Mouse (Mus musculus) spleen, adult 2 months (tissue): ENCODE results near the gene Akap2. TPM values are rescaled to one million over a fixed set of nuclear protein-coding genes. Genes with fewer than 3 reads are reported as not detected.
A peak's percentile ranks its signal among the peaks of the same experiment; 100 is the strongest.

Experiments used
- DNase-seq, 2 experiments: peaks; one replicate each; pipeline versions ENCODE4 v3.0.0 to v3.0.0-alpha.2; 2012 to 2021; ENCODE audit warnings: low spot score in 2 of 2, low read depth in 1 of 2
- H3K27ac ChIP-seq: fragments of 200-500 bp; 2 replicates; pipeline ENCODE4 v1.5.1; 2012; ENCODE audit warnings: low read length, inconsistent platforms; ENCODE audit not compliant: insufficient read depth
- H3K27me3 ChIP-seq: fragments of 200-500 bp; 2 replicates; pipeline ENCODE4 v1.6.1; 2012; ENCODE audit warnings: mild to moderate bottlenecking, moderate library complexity, low read length, inconsistent platforms; ENCODE audit not compliant: control insufficient read depth, insufficient read depth
- H3K36me3 ChIP-seq: fragments of 200-500 bp; 2 replicates; pipeline ENCODE4 v1.6.1; 2012; ENCODE audit warnings: mild to moderate bottlenecking, low read length, inconsistent platforms; ENCODE audit not compliant: control insufficient read depth, insufficient read depth
- H3K4me1 ChIP-seq: fragments of 200-500 bp; 2 replicates; pipeline ENCODE4 v1.6.1; 2011; ENCODE audit warnings: inconsistent platforms; ENCODE audit not compliant: control insufficient read depth, insufficient read depth, insufficient read length
- H3K4me3 ChIP-seq: fragments of 200-500 bp; 2 replicates; pipeline ENCODE4 v1.5.1; 2011; ENCODE audit warnings: mild to moderate bottlenecking, inconsistent platforms; ENCODE audit not compliant: insufficient read depth, insufficient read length; ENCODE audit errors: extremely low read depth
- CTCF ChIP-seq: fragments of 200-500 bp; IDR thresholded peaks from 2 replicates; pipeline ENCODE4 v1.5.1; 2011; ENCODE audit warnings: mild to moderate bottlenecking, inconsistent platforms; ENCODE audit not compliant: insufficient read depth, insufficient read length, insufficient replicate concordance; ENCODE audit errors: extremely low read depth
- POLR2A ChIP-seq: fragments of 200-500 bp; IDR thresholded peaks from 2 replicates; pipeline ENCODE4 v1.6.1; 2011; ENCODE audit warnings: low read depth, low read length, inconsistent platforms
- WGBS: fragments of 180-500 bp; shearing (Covaris S2); methylation state at CpG from one replicate; pipeline ENCODE4 v1.1.7; 2018; 5-methylcytosine and 5-hydroxymethylcytosine counted together
- polyA plus RNA-seq: library from polyadenylated mRNA; depleted of rRNA; stranded (reverse); fragments of >200 nt; gene quantifications from 2 replicates; pipeline ENCODE4 v1.2.3, GENCODE M21; 2012

The Akap2 gene
- polyA plus RNA-seq, 1 experiment: 23.6 TPM

DNA sequence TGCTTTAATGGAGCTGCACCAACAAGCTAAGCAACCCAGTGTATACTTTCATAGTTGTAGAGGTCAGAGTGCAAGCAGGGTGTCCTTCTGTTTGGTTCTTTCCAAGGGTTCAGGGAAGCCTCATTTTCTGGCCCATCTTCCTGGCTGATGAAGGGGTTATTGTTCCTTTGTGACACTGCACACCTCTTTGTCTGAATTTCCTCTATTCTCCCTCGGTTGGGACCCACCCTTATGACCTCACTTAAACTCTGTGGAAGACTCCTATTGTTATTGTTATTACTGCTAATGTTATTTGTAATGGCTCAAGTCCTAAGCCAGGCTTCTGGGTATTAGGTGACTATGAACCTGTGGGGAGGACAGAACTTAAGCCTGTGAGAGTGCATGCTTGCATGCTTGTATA lies 124.5 kb downstream of the Akap2 start:
- no peaks in the 10 kb centered on the region; the same call in 1 of the 2 replicates for H3K4me1 ChIP-seq
- no peaks in the 10 kb centered on the region for H3K36me3 ChIP-seq
- H3K4me3 ChIP-seq: no peak overlapping the region
- H3K27me3 ChIP-seq: no peaks in the 10 kb centered on the region
- no peak for TF ChIP-seq POLR2A
- DNase-seq: no peak
- WGBS: 77% methylated on average over 1 of the region's 1 CpGs
- no peak overlapping the region for H3K27ac ChIP-seq

DNA sequence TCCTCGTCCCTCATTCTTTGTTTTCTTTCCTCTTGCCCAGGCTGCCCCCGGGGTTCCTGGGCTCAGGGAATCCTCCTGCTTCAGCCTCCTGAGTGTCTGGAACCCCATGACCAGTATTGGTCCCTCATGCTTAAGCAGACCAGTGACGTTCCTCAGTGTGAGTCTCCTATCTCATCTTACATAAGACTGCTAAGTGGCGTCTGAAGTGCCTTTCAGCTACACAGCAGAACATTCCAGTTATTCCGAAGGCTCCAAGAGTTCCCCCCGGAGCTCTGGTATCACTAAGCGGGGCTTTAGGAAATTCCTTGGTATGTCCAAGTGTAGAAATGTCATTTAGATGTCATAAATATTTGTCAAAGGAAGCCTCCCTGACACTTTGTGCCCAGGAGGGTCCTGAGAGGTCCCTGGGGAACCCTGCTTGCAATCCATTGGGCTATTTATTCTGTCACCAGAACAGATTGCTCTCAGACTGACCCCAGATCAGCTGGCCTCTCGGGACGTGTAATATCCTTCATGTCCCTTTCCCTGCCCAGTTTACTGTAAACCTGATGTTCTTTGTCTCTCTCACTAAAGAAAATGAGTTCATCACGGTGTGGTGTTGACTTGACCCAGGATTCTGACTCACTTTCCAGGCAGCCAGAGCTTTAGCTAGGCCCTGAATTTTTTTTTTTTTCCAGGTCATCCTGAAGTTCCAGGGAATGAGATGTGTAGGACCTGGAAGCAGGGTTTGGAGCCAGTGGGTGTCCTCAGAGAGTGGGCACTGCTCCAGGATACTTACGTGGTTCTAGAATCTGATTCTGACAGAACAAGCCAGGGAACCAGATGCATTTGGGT lies 125.2 kb downstream of the Akap2 start:
- no peak for DNase-seq
- no peaks in the 10 kb centered on the region; the same call in 1 of the 2 replicates for H3K4me1 ChIP-seq
- H3K27ac ChIP-seq: no peak overlapping the region
- no peaks in the 10 kb centered on the region for H3K36me3 ChIP-seq
- 86% methylated on average over 11 of the region's 11 CpGs for WGBS
- no peak overlapping the region for H3K4me3 ChIP-seq
- H3K27me3 ChIP-seq: no peaks in the 10 kb centered on the region
- TF ChIP-seq POLR2A (no peak), CTCF (no peak)

DNA sequence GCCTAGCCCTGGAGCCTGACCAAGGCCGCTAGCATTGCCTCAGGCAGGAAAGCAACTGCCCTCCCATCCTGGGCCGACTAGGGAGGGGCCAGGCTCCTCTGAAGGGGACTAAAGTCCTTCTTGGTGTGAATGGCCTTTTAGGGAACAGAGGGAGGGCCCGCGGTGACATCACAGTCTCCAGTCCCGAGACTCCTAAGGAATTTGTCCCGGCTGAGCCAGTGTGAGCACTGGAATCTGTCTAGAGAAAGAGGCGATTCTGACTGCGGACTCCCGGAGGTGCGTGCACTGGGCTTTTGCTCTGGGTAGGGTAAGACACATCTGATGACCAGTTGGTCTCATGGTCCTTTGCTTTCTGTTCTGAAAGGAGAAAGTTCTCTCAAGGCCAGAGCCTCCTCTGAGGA lies 127.6 kb downstream of the Akap2 start:
- H3K36me3 ChIP-seq: no peaks in the 10 kb centered on the region
- no peaks in the 10 kb centered on the region; the same call in 1 of the 2 replicates for H3K4me1 ChIP-seq
- peak overlapping the region; percentile 44; the same call in 1 of the 2 replicates for H3K4me3 ChIP-seq
- no peaks in the 10 kb centered on the region for H3K27me3 ChIP-seq
- TF ChIP-seq POLR2A (no peak), CTCF (no peak)
- 69% methylated on average over 10 of the region's 10 CpGs for WGBS
- DNase-seq: peak in 1 of 2 experiments; percentile 15
- H3K27ac ChIP-seq: peak overlapping the region; percentile 62

DNA sequence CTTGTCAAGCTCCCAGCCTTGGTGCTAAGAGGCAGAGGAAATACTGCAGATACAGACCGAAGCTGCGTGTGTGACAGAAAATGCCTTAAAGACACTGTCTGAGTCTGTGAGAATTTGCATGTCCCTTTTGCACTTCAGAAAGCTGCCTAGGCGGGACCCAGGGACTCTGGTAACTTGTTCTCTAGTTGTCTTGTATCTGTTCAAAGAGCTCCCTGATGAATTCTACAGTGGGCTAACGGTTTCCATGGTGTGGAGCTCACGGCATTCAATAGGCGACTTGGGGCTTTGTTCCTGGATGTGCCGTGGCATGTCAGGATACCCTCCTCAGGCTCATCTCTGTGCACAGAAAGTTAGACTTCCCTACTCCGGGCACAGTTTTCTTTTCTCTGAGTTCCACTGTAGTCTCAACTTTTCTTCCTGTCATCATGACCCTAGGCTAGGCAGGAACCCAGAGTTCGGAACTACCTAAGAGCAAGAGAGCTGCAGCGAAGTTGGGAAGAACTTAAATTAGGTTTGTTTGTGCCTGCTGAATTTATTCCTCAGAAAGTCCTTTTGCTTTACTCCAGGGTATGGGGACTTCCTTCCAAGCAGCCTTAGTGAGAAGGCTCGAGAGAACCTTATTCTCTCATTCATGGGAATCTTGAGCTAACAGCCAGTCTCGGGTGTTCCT lies 128.2 kb downstream of the Akap2 start:
- 72% methylated on average over 12 of the region's 12 CpGs for WGBS
- Histone ChIP-seq H3K27ac (peak overlapping the region; percentile 62), H3K27me3 (no peaks in the 10 kb centered on the region), H3K36me3 (no peaks in the 10 kb centered on the region; the same call in 1 of the 2 replicates), H3K4me3 (peak overlapping the region; percentile 44), H3K4me1 (no peaks in the 10 kb centered on the region; the same call in 1 of the 2 replicates)
- TF ChIP-seq CTCF (no peak), POLR2A (no peak)
- no peak for DNase-seq

DNA sequence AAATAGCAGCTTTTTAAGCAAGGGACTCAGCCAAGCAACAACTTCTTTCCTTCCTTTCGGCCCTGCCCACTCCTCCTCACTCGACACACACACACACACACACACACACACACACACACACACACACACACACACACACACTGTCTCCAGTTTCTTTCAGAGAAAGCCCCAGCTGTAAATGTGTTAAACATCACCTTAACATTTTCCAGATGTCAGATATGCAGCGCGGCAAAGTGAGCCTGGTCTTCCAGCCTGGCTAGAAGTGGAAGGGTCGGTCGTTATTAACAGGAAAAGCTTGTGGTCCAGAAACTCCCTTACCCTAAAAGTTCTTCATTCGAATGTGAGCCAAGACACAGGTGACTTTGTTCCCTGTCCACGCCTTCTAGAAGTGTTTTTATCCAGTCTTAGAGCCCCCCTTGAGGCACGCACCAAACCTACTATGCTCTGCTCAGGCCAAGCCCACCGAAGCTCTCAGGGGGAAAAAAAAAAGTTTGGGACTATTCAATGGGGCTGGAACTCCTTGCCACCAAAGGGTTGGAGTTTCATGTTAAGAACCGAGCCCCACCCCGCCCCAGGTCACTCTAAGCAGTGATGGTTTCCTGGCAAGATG lies 129.0 kb downstream of the Akap2 start:
- Histone ChIP-seq H3K36me3 (no peaks in the 10 kb centered on the region; the same call in 1 of the 2 replicates), H3K27ac (peak overlapping the region; percentile 50; the same call in 1 of the 2 replicates), H3K4me1 (no peaks in the 10 kb centered on the region; the same call in 1 of the 2 replicates), H3K4me3 (0 out of 2 replicates have a peak overlapping the region, but pooled peaks have one; percentile 24), H3K27me3 (no peaks in the 10 kb centered on the region)
- 51% methylated on average over 12 of the region's 12 CpGs for WGBS
- DNase-seq: no peak
- TF ChIP-seq POLR2A (no peak), CTCF (no peak)

DNA sequence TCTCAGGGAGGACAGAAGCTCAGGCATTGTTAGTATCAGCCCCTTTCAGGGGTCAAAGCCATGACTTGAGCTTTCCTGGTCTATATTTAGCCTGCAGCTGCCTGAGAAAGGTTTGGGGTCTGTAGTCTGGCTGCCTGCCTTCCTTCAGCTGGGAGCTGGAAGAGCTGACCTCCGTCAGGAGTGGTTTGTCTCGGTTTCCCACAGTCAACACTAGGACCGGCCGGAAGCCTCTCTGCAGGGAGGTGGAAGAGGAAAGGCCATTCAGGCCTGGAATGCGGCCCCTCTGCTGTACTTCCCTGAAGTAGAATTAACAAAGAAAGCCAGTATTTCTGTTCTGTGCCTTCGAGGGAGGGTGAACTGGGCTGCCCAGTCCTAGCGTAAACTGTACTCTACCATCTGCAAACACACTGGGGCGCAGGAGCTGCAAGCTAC lies 129.6 kb downstream of the Akap2 start:
- H3K36me3 ChIP-seq: no peaks in the 10 kb centered on the region; the same call in 1 of the 2 replicates
- WGBS: 80% methylated on average over 8 of the region's 8 CpGs
- DNase-seq: no peak
- no peaks in the 10 kb centered on the region for H3K27me3 ChIP-seq
- H3K4me1 ChIP-seq: no peaks in the 10 kb centered on the region; the same call in 1 of the 2 replicates
- H3K4me3 ChIP-seq: peak overlapping the region; percentile 24; the same call in 1 of the 2 replicates
- peak overlapping the region; percentile 50; the same call in 1 of the 2 replicates for H3K27ac ChIP-seq
- TF ChIP-seq CTCF (no peak), POLR2A (no peak)
